Mouse (Mus musculus) kidney, postnatal 0 days (tissue): ENCODE data around the gene Gm5148. TPM values are rescaled to one million over a fixed set of nuclear protein-coding genes. Genes with fewer than 3 reads are reported as not detected.
A peak's percentile ranks its signal among the peaks of the same experiment; 100 is the strongest.

Source experiments
- ATAC-seq: fragments of 200-750 bp; cut with Nextera tagmentation; replicated peaks from 2 replicates; pipeline ENCODE4 v1.8.0; 2017; ENCODE audit warnings: low read depth, moderate number of reproducible peaks, moderate TSS enrichment, moderate library complexity; ENCODE audit not compliant: low FRiP score
- DNase-seq: peaks from one replicate; pipeline ENCODE4 v3.0.0-alpha.2; 2016; ENCODE audit warnings: low spot score
- H3K27ac ChIP-seq: fragments of 300-500 bp; sonication (generic); 2 replicates; pipeline ENCODE4 v1.5.1; 2014; ENCODE audit warnings: mild to moderate bottlenecking
- H3K27me3 ChIP-seq: fragments of 300-500 bp; sonication (generic); 2 replicates; pipeline ENCODE4 v1.6.1; 2014; ENCODE audit warnings: low read length, mixed read lengths; ENCODE audit not compliant: insufficient read depth
- H3K36me3 ChIP-seq: fragments of 300-500 bp; sonication (generic); 2 replicates; pipeline ENCODE4 v1.6.1; 2014; ENCODE audit warnings: low read length, mixed read lengths; ENCODE audit not compliant: insufficient read depth
- H3K4me1 ChIP-seq: fragments of 300-500 bp; sonication (generic); replicated peaks from 2 replicates; pipeline ENCODE4 v1.6.1; 2014; ENCODE audit warnings: antibody characterized with exemption, low read length, mixed read lengths; ENCODE audit not compliant: insufficient read depth
- H3K4me2 ChIP-seq: fragments of 300-500 bp; sonication (generic); 2 replicates; pipeline ENCODE4 v1.6.1; 2014; ENCODE audit warnings: mild to moderate bottlenecking, low read length, moderate library complexity, mixed read lengths
- H3K4me3 ChIP-seq: fragments of 300-500 bp; sonication (generic); replicated peaks from 2 replicates; pipeline ENCODE4 v1.5.1; 2014; ENCODE audit warnings: low read depth, low read length
- H3K9ac ChIP-seq: fragments of 300-500 bp; sonication (generic); 2 replicates; pipeline ENCODE4 v1.6.1; 2014; ENCODE audit warnings: low read depth, low read length
- H3K9me3 ChIP-seq: fragments of 300-500 bp; sonication (generic); replicated peaks from 2 replicates; pipeline ENCODE4 v1.6.1; 2016; ENCODE audit warnings: low read length, inconsistent platforms, mixed read lengths
- CTCF ChIP-seq: IDR thresholded peaks from 2 replicates; pipeline ENCODE4 v1.5.1; 2016; ENCODE audit warnings: antibody characterized with exemption, low read depth, mild to moderate bottlenecking, moderate library complexity
- WGBS: fragments of 180-500 bp; shearing (Covaris S2); extraction: QIAGEN DNeasy Blood & Tissue Kit; methylation state at CpG from one replicate; pipeline ENCODE4 v1.1.7; 2014; 5-methylcytosine and 5-hydroxymethylcytosine counted together
- polyA plus RNA-seq: library from polyadenylated mRNA; unstranded; fragments of >200 nt; fragmentation: Nextera tagmentation; extraction: Ambion mirVana; gene quantifications from 2 replicates; pipeline ENCODE4 v1.2.1, GENCODE M21; 2015

Gene Gm5148
- polyA plus RNA-seq, 1 experiment from 2014 or later = 14.4 TPM

GRCm38 (mm10) chr3:37728112-37729100 lies 4.1 kb upstream of the Gm5148 start:
- Histone ChIP-seq H3K27me3 (no peaks in the 10 kb centered on the region), H3K9me3 (no peaks in the 10 kb centered on the region), H3K27ac (peak overlapping the region; percentile 68; the same call in 1 of the 2 replicates), H3K4me1 (peaks cover 25% of the 10 kb centered on the region), H3K36me3 (no peaks in the 10 kb centered on the region), H3K4me2 (no peak overlapping the region), H3K9ac (no peak overlapping the region), H3K4me3 (no peak overlapping the region)
- DNase-seq (no peak), ATAC-seq (no peak)
- TF ChIP-seq CTCF = no peak
- 39% methylated on average over 9 of the region's 9 CpGs for WGBS

- H3K36me3 ChIP-seq = no peaks in the 10 kb centered on the region
- WGBS = 76% methylated on average over 5 of the region's 5 CpGs
Observed at GRCm38 (mm10) chr3:37727392-37727791, 3.1 kb upstream of the Gm5148 start.

GRCm38 (mm10) chr3:37726501-37727140 lies 2.3 kb upstream of the Gm5148 start:
- ATAC-seq = no peak
- Histone ChIP-seq H3K4me1 (peaks cover 26% of the 10 kb centered on the region), H3K27ac (no peak overlapping the region), H3K4me2 (no peak overlapping the region), H3K36me3 (no peaks in the 10 kb centered on the region), H3K4me3 (no peak overlapping the region), H3K27me3 (no peaks in the 10 kb centered on the region), H3K9ac (no peak overlapping the region), H3K9me3 (no peaks in the 10 kb centered on the region)
- 78% methylated on average over 4 of the region's 4 CpGs for WGBS
- no peak for TF ChIP-seq CTCF
- DNase-seq = no peak

More at GRCm38 (mm10) chr3:37727392-37727791, 3.1 kb upstream of the Gm5148 start:
- Histone ChIP-seq H3K27ac (no peak overlapping the region), H3K4me1 (peaks cover 25% of the 10 kb centered on the region), H3K27me3 (no peaks in the 10 kb centered on the region), H3K9me3 (no peaks in the 10 kb centered on the region), H3K4me2 (no peak overlapping the region), H3K9ac (no peak overlapping the region), H3K4me3 (no peak overlapping the region)
- no peak for DNase-seq
- no peak for ATAC-seq
- TF ChIP-seq CTCF = no peak

GRCm38 (mm10) chr3:37724946-37725735 lies 851 bp upstream of the Gm5148 start:
- ATAC-seq (0 out of 2 replicates have a peak, but pooled peaks have one; percentile 2), DNase-seq (no peak)
- 59% methylated on average over 6 of the region's 6 CpGs for WGBS
- Histone ChIP-seq H3K9ac (no peak overlapping the region), H3K27me3 (no peaks in the 10 kb centered on the region), H3K4me3 (no peak overlapping the region), H3K27ac (peak overlapping the region; percentile 93), H3K4me2 (peak overlapping the region; percentile 10; the same call in 1 of the 2 replicates), H3K9me3 (no peaks in the 10 kb centered on the region), H3K36me3 (no peaks in the 10 kb centered on the region), H3K4me1 (peaks cover 26% of the 10 kb centered on the region)
- no peak for TF ChIP-seq CTCF

GRCm38 (mm10) chr3:37723662-37724170 lies 574 bp downstream of the Gm5148 start:
- no peak for DNase-seq
- no peaks in the 10 kb centered on the region for H3K27me3 ChIP-seq
- peak overlapping the region; percentile 30 for H3K4me3 ChIP-seq
- H3K27ac ChIP-seq = peak overlapping the region; percentile 93
- H3K36me3 ChIP-seq = no peaks in the 10 kb centered on the region
- TF ChIP-seq CTCF = no peak
- peak overlapping the region; percentile 63 for H3K4me2 ChIP-seq
- peaks cover 29% of the 10 kb centered on the region for H3K4me1 ChIP-seq
- ATAC-seq = peak; percentile 52
- H3K9ac ChIP-seq = peak overlapping the region; percentile 43
- WGBS = 11% methylated on average over 17 of the region's 17 CpGs
- H3K9me3 ChIP-seq = no peaks in the 10 kb centered on the region
